Mouse (Mus musculus) kidney, postnatal 0 days (tissue): Measurements from ENCODE around the gene Cnnm4. TPM values are rescaled to one million over a fixed set of nuclear protein-coding genes. Genes with fewer than 3 reads are reported as not detected.

ENCODE experiments used
- ATAC-seq: fragments of 200-750 bp; cut with Nextera tagmentation; replicated peaks from 2 replicates; pipeline ENCODE4 v1.8.0; 2017; ENCODE audit warnings: low read depth, moderate number of reproducible peaks, moderate TSS enrichment, moderate library complexity; ENCODE audit not compliant: low FRiP score
- DNase-seq: peaks from one replicate; pipeline ENCODE4 v3.0.0-alpha.2; 2016; ENCODE audit warnings: low spot score
- H3K27ac ChIP-seq: fragments of 300-500 bp; sonication (generic); 2 replicates; pipeline ENCODE4 v1.5.1; 2014; ENCODE audit warnings: mild to moderate bottlenecking
- H3K27me3 ChIP-seq: fragments of 300-500 bp; sonication (generic); 2 replicates; pipeline ENCODE4 v1.6.1; 2014; ENCODE audit warnings: low read length, mixed read lengths; ENCODE audit not compliant: insufficient read depth
- H3K36me3 ChIP-seq: fragments of 300-500 bp; sonication (generic); 2 replicates; pipeline ENCODE4 v1.6.1; 2014; ENCODE audit warnings: low read length, mixed read lengths; ENCODE audit not compliant: insufficient read depth
- H3K4me1 ChIP-seq: fragments of 300-500 bp; sonication (generic); replicated peaks from 2 replicates; pipeline ENCODE4 v1.6.1; 2014; ENCODE audit warnings: antibody characterized with exemption, low read length, mixed read lengths; ENCODE audit not compliant: insufficient read depth
- H3K4me2 ChIP-seq: fragments of 300-500 bp; sonication (generic); 2 replicates; pipeline ENCODE4 v1.6.1; 2014; ENCODE audit warnings: mild to moderate bottlenecking, low read length, moderate library complexity, mixed read lengths
- H3K4me3 ChIP-seq: fragments of 300-500 bp; sonication (generic); replicated peaks from 2 replicates; pipeline ENCODE4 v1.5.1; 2014; ENCODE audit warnings: low read depth, low read length
- H3K9ac ChIP-seq: fragments of 300-500 bp; sonication (generic); 2 replicates; pipeline ENCODE4 v1.6.1; 2014; ENCODE audit warnings: low read depth, low read length
- H3K9me3 ChIP-seq: fragments of 300-500 bp; sonication (generic); replicated peaks from 2 replicates; pipeline ENCODE4 v1.6.1; 2016; ENCODE audit warnings: low read length, inconsistent platforms, mixed read lengths
- CTCF ChIP-seq: IDR thresholded peaks from 2 replicates; pipeline ENCODE4 v1.5.1; 2016; ENCODE audit warnings: antibody characterized with exemption, low read depth, mild to moderate bottlenecking, moderate library complexity
- WGBS: fragments of 180-500 bp; shearing (Covaris S2); extraction: QIAGEN DNeasy Blood & Tissue Kit; methylation state at CpG from one replicate; pipeline ENCODE4 v1.1.7; 2014; 5-methylcytosine and 5-hydroxymethylcytosine counted together
- polyA plus RNA-seq: library from polyadenylated mRNA; unstranded; fragments of >200 nt; fragmentation: Nextera tagmentation; extraction: Ambion mirVana; gene quantifications from 2 replicates; pipeline ENCODE4 v1.2.1, GENCODE M21; 2015

Gene Cnnm4
- polyA plus RNA-seq, 1 experiment from 2014 or later: 9.4 TPM

DNA sequence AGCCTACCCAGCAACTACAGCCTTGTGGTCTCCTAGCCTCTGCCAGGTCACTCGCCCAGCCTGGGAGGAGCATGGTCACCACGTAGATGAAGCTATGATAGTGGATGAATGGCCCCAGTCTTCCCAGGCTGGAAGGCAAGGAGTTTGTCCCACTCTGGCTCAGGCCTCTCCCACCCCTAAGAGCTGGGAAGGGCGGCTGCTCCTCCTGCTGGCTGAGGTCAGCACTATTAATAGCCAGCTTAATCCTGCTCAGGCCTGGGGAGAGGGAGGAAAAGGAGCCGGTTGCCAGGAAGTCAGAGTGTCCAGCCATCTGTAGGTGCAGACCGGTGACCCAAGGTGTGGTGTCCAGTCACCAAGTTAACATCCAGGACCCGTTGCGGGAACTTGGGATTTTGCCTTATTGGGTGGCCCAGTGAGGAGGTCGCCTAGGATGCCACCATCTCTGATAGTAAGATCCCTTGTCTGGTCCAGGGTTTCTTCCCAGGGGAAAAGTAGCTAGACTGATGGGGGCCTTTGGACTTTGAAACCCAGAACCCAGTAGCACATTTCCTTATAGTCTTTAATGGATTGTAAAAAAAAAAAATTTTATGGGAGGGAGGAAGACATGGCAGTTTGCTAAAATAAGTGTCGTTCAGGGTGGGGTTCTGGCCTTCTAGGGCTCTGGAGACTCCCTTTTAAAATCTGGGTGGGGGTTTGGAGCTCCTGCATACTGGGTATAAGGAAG lies 21.2 kb downstream of the Cnnm4 start:
- Histone ChIP-seq H3K36me3 (no peaks in the 10 kb centered on the region), H3K27me3 (no peaks in the 10 kb centered on the region), H3K4me1 (no peaks in the 10 kb centered on the region), H3K9me3 (no peaks in the 10 kb centered on the region), H3K9ac (no peak overlapping the region), H3K27ac (no peak overlapping the region), H3K4me3 (no peak overlapping the region), H3K4me2 (no peak overlapping the region)
- peak; percentile 87 for TF ChIP-seq CTCF
- WGBS: 34% methylated on average over 9 of the region's 9 CpGs
- ATAC-seq (peak; percentile 92), DNase-seq (peak; percentile 88)

DNA sequence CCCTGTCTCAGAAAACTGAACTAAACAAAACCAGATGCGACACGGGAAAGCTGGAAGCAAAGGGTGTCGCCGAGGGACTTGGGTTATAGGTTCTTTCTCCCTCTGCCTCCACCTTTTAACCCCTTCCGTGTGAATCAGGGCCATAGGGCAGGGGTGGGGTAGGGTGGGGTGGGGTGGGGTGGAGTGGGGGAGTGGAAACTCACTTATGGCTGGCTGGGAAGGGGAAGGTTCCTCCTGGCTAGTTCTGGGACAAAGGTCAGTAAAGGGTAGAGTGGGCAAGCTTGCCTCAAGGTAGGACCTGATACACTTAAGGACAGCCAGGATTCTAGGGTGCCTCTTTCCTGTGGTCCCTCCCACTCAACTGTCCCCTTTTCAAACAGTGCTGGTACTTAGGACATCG lies 21.9 kb downstream of the Cnnm4 start:
- no peak for DNase-seq
- peaks cover 1% of the 10 kb centered on the region; the same call in 1 of the 2 replicates for H3K36me3 ChIP-seq
- no peaks in the 10 kb centered on the region for H3K9me3 ChIP-seq
- no peak overlapping the region for H3K4me2 ChIP-seq
- no peaks in the 10 kb centered on the region for H3K27me3 ChIP-seq
- H3K4me3 ChIP-seq: no peak overlapping the region
- WGBS: 61% methylated on average over 6 of the region's 6 CpGs
- H3K27ac ChIP-seq: no peak overlapping the region
- no peak overlapping the region for H3K9ac ChIP-seq
- ATAC-seq: no peak
- TF ChIP-seq CTCF: no peak
- H3K4me1 ChIP-seq: no peaks in the 10 kb centered on the region

GRCm38 (mm10) chr1:36496719-36497118 lies 25.3 kb downstream of the Cnnm4 start:
- Histone ChIP-seq H3K36me3 (peaks cover 21% of the 10 kb centered on the region), H3K27me3 (no peaks in the 10 kb centered on the region), H3K27ac (no peak overlapping the region), H3K4me1 (no peaks in the 10 kb centered on the region), H3K4me2 (no peak overlapping the region), H3K4me3 (no peak overlapping the region), H3K9ac (no peak overlapping the region), H3K9me3 (no peaks in the 10 kb centered on the region)
- ATAC-seq (no peak), DNase-seq (peak; percentile 38)
- peak; percentile 55 for TF ChIP-seq CTCF
- WGBS: 38% methylated on average over 2 of the region's 2 CpGs

DNA sequence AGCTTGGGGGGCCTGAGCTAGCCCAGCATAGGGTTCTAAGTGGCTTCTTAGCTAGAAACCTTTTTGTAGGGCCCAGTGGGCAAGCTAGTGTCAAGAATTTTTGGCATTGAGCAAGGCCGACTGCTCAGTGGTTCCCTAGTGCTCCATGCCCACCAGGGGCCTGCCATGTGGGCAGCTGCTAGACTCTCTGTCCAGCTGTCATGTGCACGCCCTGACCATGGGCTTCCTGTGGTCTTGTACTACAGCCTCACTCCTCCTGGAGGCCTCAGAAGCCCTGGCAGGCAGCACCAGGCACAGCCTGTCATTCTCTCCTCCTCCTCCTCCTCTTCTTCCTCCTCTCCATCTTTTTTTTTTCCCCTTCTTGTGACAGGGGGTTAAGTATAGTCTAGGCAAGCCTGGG lies 25.9 kb downstream of the Cnnm4 start:
- no peak overlapping the region for H3K27ac ChIP-seq
- no peak for ATAC-seq
- H3K4me1 ChIP-seq: no peaks in the 10 kb centered on the region
- H3K4me2 ChIP-seq: no peak overlapping the region
- H3K36me3 ChIP-seq: peaks cover 21% of the 10 kb centered on the region
- H3K4me3 ChIP-seq: no peak overlapping the region
- DNase-seq: no peak
- WGBS: 77% methylated on average over 2 of the region's 2 CpGs
- H3K9ac ChIP-seq: no peak overlapping the region
- H3K27me3 ChIP-seq: no peaks in the 10 kb centered on the region
- no peak for TF ChIP-seq CTCF
- H3K9me3 ChIP-seq: no peaks in the 10 kb centered on the region

- 4% methylated on average over 3 of the region's 3 CpGs for WGBS
- ATAC-seq (peak; percentile 60), DNase-seq (peak; percentile 82)
- H3K36me3 ChIP-seq: peaks cover 23% of the 10 kb centered on the region
- TF ChIP-seq CTCF: peak; percentile 93
- no peak overlapping the region for H3K4me2 ChIP-seq
- no peaks in the 10 kb centered on the region for H3K27me3 ChIP-seq
- H3K9me3 ChIP-seq: no peaks in the 10 kb centered on the region
- H3K9ac ChIP-seq: no peak overlapping the region
- no peaks in the 10 kb centered on the region for H3K4me1 ChIP-seq
- no peak overlapping the region for H3K27ac ChIP-seq
- H3K4me3 ChIP-seq: no peak overlapping the region
Observed at GRCm38 (mm10) chr1:36501261-36501660, 29.8 kb downstream of the Cnnm4 start.

GRCm38 (mm10) chr1:36508238-36508637 lies 36.8 kb downstream of the Cnnm4 start:
- H3K4me3 ChIP-seq: no peak overlapping the region
- WGBS: 71% methylated on average over 5 of the region's 5 CpGs
- H3K27me3 ChIP-seq: no peaks in the 10 kb centered on the region
- no peaks in the 10 kb centered on the region for H3K9me3 ChIP-seq
- no peak overlapping the region for H3K27ac ChIP-seq
- TF ChIP-seq CTCF: no peak
- peaks cover 5% of the 10 kb centered on the region; the same call in 1 of the 2 replicates for H3K4me1 ChIP-seq
- no peak overlapping the region for H3K4me2 ChIP-seq
- H3K9ac ChIP-seq: no peak overlapping the region
- DNase-seq (no peak), ATAC-seq (no peak)
- peaks cover 2% of the 10 kb centered on the region; the same call in 1 of the 2 replicates for H3K36me3 ChIP-seq
